Mouse (Mus musculus): ENCODE data around the gene Lcmt1. TPM values are rescaled to one million over a fixed set of nuclear protein-coding genes. Genes with fewer than 3 reads are reported as not detected.

Gene Lcmt1
- polyA plus RNA-seq, 1 experiment from 2014 or later = 36.2 TPM

- WGBS = 92% methylated on average over 4 of the region's 4 CpGs
- no peak for TF ChIP-seq CTCF (IDR thresholded peaks at IDR 0.05; ENCODE audit: low read depth)
- H3K27me3 ChIP-seq (replicated peaks; ENCODE audit: control insufficient read depth, insufficient read depth, low read length) = no peaks in the 10 kb centered on the region
Observed at GRCm38 (mm10) chr7:123461316-123461715, 91.7 kb downstream of the Lcmt1 start.

GRCm38 (mm10) chr7:123462070-123462501 lies 92.5 kb downstream of the Lcmt1 start, which contains the start of gene Aqp8:
Aqp8 (plus strand) TSS chr7:123462291.
- Histone ChIP-seq H3K27ac (ENCODE audit: low read depth, low read length) (peak within 1 kb of the TSS; percentile 9; the same call in 1 of the 2 replicates), H3K27me3 (replicated peaks; ENCODE audit: control insufficient read depth, insufficient read depth, low read length) (no peaks in the 10 kb centered on the region), H3K9me3 (ENCODE audit: control insufficient read depth) (no peaks in the 10 kb centered on the region), H3K36me3 (ENCODE audit: control insufficient read depth, insufficient read depth) (no peaks in the 10 kb centered on the region), H3K4me2 (replicated peaks; ENCODE audit: low read depth) (peak within 1 kb of the TSS; percentile 18), H3K4me1 (replicated peaks; ENCODE audit: control insufficient read depth, insufficient read depth, low read length) (no peaks in the 10 kb centered on the region), H3K4me3 (ENCODE audit: low read depth, low read length) (no peak within 1 kb of the TSS), H3K9ac (ENCODE audit: low read depth, low read length) (no peak within 1 kb of the TSS)
- peak; percentile 91 for ATAC-seq
- TF ChIP-seq CTCF (IDR thresholded peaks at IDR 0.05; ENCODE audit: low read depth) = peak; percentile 62
- WGBS = 28% methylated on average over 9 of the region's 9 CpGs

More at GRCm38 (mm10) chr7:123461316-123461715, 91.7 kb downstream of the Lcmt1 start:
- H3K9me3 ChIP-seq (ENCODE audit: control insufficient read depth) = no peaks in the 10 kb centered on the region
- ATAC-seq = no peak
- H3K27ac ChIP-seq (ENCODE audit: low read depth, low read length) = no peak overlapping the region
- no peaks in the 10 kb centered on the region for H3K4me1 ChIP-seq (replicated peaks; ENCODE audit: control insufficient read depth, insufficient read depth, low read length)
- no peak overlapping the region for H3K4me2 ChIP-seq (replicated peaks; ENCODE audit: low read depth)
- H3K36me3 ChIP-seq (ENCODE audit: control insufficient read depth, insufficient read depth) = no peaks in the 10 kb centered on the region
- no peak overlapping the region for H3K4me3 ChIP-seq (ENCODE audit: low read depth, low read length)
- H3K9ac ChIP-seq (ENCODE audit: low read depth, low read length) = no peak overlapping the region

- H3K36me3 ChIP-seq (ENCODE audit: control insufficient read depth, insufficient read depth) = no peaks in the 10 kb centered on the region
- H3K9ac ChIP-seq (ENCODE audit: low read depth, low read length) = no peak overlapping the region
- no peaks in the 10 kb centered on the region for H3K27me3 ChIP-seq (replicated peaks; ENCODE audit: control insufficient read depth, insufficient read depth, low read length)
- no peak overlapping the region for H3K4me3 ChIP-seq (ENCODE audit: low read depth, low read length)
- 83% methylated on average over 4 of the region's 4 CpGs for WGBS
- H3K9me3 ChIP-seq (ENCODE audit: control insufficient read depth) = no peaks in the 10 kb centered on the region
- no peak for TF ChIP-seq CTCF (IDR thresholded peaks at IDR 0.05; ENCODE audit: low read depth)
- H3K4me2 ChIP-seq (replicated peaks; ENCODE audit: low read depth) = no peak overlapping the region
- ATAC-seq = no peak
- no peak overlapping the region for H3K27ac ChIP-seq (ENCODE audit: low read depth, low read length)
- no peaks in the 10 kb centered on the region for H3K4me1 ChIP-seq (replicated peaks; ENCODE audit: control insufficient read depth, insufficient read depth, low read length)
Observed at GRCm38 (mm10) chr7:123463569-123463968, 94.0 kb downstream of the Lcmt1 start.

- Histone ChIP-seq H3K9ac (ENCODE audit: low read depth, low read length) (no peak overlapping the region), H3K36me3 (ENCODE audit: control insufficient read depth, insufficient read depth) (no peaks in the 10 kb centered on the region), H3K27ac (ENCODE audit: low read depth, low read length) (no peak overlapping the region), H3K27me3 (replicated peaks; ENCODE audit: control insufficient read depth, insufficient read depth, low read length) (no peaks in the 10 kb centered on the region), H3K4me3 (ENCODE audit: low read depth, low read length) (no peak overlapping the region), H3K4me1 (replicated peaks; ENCODE audit: control insufficient read depth, insufficient read depth, low read length) (no peaks in the 10 kb centered on the region), H3K9me3 (ENCODE audit: control insufficient read depth) (no peaks in the 10 kb centered on the region), H3K4me2 (replicated peaks; ENCODE audit: low read depth) (no peak overlapping the region)
- TF ChIP-seq CTCF (IDR thresholded peaks at IDR 0.05; ENCODE audit: low read depth) = peak; percentile 98
- 18% methylated on average over 6 of the region's 6 CpGs for WGBS
- peak; percentile 65 for ATAC-seq
Observed at GRCm38 (mm10) chr7:123465692-123466387, 96.3 kb downstream of the Lcmt1 start.

GRCm38 (mm10) chr7:123467961-123468360 lies 98.4 kb downstream of the Lcmt1 start:
- Histone ChIP-seq H3K9ac (ENCODE audit: low read depth, low read length) (no peak overlapping the region), H3K4me2 (replicated peaks; ENCODE audit: low read depth) (no peak overlapping the region), H3K27ac (ENCODE audit: low read depth, low read length) (no peak overlapping the region), H3K27me3 (replicated peaks; ENCODE audit: control insufficient read depth, insufficient read depth, low read length) (no peaks in the 10 kb centered on the region), H3K4me3 (ENCODE audit: low read depth, low read length) (no peak overlapping the region), H3K4me1 (replicated peaks; ENCODE audit: control insufficient read depth, insufficient read depth, low read length) (no peaks in the 10 kb centered on the region), H3K9me3 (ENCODE audit: control insufficient read depth) (no peaks in the 10 kb centered on the region), H3K36me3 (ENCODE audit: control insufficient read depth, insufficient read depth) (no peaks in the 10 kb centered on the region)
- 93% methylated on average over 1 of the region's 1 CpGs for WGBS
- ATAC-seq = no peak
- no peak for TF ChIP-seq CTCF (IDR thresholded peaks at IDR 0.05; ENCODE audit: low read depth)

Other genes starting within 250 kb of the Lcmt1 start
- gene Tnrc6a, start 245.9 kb upstream of the Lcmt1 start, polyA plus RNA-seq (2015; fragmentation: Nextera tagmentation; extraction: Ambion mirVana) = 42.0 and 55.0 TPM in 2 replicates
- 25.1 and 29.0 TPM in 2 replicates for gene Slc5a11, start 155.0 kb upstream of the Lcmt1 start, polyA plus RNA-seq (2015; fragmentation: Nextera tagmentation; extraction: Ambion mirVana)
- gene Arhgap17, start 131 bp downstream of the Lcmt1 start, polyA plus RNA-seq (2015; fragmentation: Nextera tagmentation; extraction: Ambion mirVana) = 17.2 and 18.0 TPM in 2 replicates
- gene Aqp8, start 92.5 kb downstream of the Lcmt1 start, polyA plus RNA-seq (2015; fragmentation: Nextera tagmentation; extraction: Ambion mirVana) = 23.1 and 30.8 TPM in 2 replicates
- 0.31 and 0.38 TPM in 2 replicates for gene Zkscan2, start 130.7 kb downstream of the Lcmt1 start, polyA plus RNA-seq (2015; fragmentation: Nextera tagmentation; extraction: Ambion mirVana)